Mouse (Mus musculus) retina, embryonic 14.5 days (tissue): ENCODE results near the gene Rfwd3.
"Not testable (repeated sequence)": the region's sequence is repeated elsewhere in the genome, so short reads cannot be mapped to it uniquely, and the experiment has no call there.

Source experiments
- DNase-seq: peaks from one replicate; pipeline ENCODE4 v3.0.0-alpha.2; 2015; ENCODE audit warnings: low spot score

The Rfwd3 gene

DNA sequence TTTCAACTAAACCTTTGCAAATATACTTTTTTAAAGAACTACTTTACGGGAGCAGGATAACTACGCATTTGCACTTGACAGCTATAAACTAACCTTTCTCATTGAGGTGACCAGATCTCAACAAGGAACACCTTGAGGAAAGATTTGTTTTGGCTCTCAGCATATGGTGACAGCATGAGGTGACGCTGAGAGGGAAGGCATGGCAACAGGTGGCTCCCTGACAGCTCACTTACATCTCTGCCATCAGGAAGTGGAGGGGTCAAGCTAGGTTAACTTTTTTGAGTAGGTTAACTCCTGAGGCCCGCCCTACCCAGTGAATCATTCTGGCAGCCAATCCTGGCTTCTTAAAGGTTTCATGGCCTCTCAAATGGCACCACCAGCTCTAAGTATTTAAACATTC lies 14.4 kb downstream of the Rfwd3 start:
- no peak for DNase-seq

DNA sequence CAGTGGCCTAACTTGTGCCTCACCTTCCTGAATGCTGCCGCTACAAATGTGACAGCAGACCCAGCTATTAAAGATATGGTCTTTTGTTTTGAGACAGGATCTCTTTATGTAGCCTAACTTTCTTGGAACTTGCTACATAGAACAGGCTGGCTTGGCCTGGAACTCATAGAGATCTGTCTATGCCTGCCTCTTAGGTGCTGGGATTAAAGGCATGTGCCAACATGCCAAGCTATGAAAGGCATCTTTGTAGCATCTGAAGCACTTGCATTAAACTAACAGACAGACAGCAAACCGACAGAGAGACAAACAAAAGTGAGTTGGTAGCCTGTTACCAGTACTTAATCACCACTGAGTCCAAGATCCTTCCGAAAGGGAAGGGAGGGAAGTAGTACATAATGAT lies 17.9 kb downstream of the Rfwd3 start:
- DNase-seq, result no peak

DNA sequence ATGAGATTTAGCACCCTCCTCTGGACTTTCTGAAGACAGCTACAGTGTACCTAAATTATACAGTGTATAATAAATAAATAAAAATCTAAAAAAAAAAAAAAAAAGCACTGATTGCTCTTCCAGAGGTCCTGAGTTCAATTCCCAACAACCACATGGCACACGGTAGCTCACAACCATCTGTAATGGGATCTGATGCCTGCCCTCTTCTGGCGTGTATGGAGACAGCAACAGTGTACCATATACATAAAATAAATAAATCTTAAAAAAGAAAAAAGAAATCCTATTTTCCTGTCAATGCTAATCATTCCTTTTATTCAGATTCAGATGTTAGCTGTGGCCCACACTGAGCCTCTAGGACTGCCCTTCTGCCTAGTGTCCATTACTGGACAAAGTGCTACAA lies 31.7 kb downstream of the Rfwd3 start:
- DNase-seq, result no peak

DNA sequence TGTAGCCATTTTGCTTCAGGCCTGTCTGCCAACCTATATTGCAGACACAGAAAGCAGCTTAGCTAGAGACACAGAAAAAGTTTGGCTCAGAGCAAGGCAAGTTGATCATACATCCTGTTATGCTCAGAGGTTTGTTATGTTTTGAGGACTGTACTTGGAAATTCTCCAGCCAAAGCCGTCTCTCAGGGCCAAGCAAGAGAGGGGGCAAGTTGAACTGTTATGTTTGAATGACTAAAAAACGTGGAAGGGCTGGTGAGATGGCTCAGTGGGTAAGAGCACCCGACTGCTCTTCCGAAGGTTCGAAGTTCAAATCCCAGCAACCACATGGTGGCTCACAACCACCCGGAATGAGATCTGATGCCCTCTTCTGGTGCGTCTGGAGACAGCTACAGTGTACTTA lies 33.9 kb downstream of the Rfwd3 start:
- DNase-seq, result not testable (repeated sequence)

DNA sequence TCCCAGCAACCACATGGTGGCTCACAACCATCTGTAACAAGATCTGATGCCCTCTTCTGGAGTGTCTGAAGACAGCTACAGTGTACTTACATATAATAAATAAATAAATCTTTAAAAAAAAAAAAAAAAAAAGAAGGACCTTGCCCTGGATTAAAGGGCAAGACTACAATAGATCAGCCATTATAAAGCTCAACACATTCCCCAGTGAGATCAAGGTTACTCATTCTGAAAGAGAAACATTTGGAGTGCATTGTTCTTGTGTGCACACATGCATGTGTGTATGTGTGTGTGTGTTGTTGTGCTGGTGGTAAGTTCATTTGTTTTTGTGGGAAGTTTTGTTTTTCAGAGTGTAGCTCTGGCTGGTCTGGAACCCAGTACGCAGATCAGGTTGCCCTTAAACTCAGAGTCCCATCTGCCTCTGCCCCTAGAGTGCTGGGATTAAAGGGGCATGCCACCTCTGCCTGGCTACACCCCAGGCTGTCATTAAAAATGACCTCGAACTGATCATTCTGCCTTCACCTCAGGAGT lies 35.3 kb downstream of the Rfwd3 start:
- DNase-seq, result no peak

DNA sequence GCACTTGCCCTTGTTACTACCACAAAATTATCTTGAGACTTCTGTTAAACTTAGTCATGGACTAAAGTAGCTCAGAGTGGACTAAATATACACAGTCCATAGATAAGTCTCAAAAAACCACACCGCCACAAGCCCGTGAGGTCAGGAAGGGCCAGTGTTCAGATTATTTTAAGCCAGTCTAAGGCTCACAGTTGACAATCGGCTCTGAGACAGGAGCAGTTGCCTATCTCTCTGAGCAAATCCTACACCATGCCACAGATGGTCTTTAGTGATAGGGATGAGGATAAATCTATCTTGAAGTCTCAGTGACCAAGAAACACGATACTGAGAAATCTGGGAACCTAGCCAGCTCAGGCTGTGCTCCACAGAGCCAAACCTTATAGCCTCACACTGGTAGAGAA lies 38.0 kb downstream of the Rfwd3 start:
- DNase-seq, result no peak

DNA sequence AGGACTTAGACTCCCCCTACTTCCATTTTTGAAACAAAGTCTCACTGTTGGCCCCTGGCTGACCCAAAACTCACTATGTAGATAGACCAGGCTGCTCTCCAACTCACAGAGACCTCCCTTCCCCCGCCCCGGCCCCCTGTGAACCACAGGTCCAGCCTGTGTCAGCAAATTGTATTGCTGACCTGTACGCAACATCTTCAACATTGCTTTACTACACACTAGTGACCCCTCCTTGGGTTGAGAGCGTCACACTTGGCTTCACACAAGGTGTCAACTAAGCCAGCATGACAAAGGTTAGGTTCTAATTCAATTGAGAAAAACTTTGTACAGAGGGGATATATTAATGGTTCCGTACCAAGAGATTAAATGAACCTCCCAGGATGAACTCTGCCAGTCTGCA lies 39.8 kb downstream of the Rfwd3 start:
- no peak for DNase-seq

DNA sequence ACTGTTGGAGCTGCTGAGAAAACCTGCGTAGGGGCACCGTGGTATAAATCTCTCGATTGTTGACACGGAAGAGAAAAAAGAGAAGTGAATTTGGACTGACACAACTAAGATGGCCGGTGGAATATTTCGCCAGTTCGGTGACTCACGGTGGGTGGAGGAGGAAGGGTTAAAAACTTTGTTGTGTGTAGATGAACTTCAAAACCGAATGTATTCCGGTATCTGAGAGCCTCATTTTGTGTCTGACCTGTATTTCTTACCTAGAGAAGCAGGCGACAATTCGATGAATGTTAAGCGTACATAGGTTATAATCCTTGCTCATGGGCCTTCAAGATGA lies 40.6 kb downstream of the Rfwd3 start:
- no peak for DNase-seq

DNA sequence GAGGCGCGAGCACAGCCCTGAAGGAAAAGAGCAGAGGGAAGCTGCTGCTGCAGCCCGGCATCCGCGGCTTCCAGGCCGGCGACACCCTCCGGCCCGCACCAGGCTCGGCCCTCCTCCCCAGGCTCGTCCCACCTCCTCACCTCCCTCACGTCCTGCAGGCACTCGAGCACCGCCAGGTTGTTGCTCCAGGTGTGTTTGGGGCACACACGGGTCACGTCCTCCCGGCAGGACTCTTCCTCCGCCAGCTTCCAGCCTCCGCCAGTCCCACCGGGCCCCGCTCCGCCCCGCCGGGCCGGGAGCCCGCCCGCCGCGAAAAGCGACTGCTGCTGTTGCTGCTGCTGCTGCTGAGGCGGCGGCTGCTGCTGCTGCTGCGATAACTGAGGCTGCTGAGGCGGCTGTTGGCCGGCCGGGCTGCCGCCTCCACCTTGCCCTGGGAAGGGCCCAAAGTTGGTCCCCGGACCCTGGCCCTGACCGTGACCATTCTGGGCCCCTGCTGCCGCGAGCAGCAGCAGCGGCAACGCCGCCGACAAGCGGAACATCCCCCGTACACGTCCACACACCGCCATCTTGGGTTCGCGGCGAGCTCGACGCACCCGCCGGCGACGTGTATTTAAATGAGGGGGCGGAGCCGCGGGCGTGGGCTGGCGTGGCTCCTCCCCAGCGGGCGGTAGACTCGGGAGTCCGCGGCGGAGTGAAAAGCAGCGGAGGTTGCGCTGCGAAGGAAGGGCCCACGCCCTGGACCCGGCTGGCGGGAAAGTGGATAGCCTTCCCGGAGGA lies 41.2 kb downstream of the Rfwd3 start, which contains the start of gene Glg1:
Gene Glg1 (minus strand): TSS at position 586 of the 777 bp plus-strand sequence.
- peak; percentile 94 for DNase-seq

DNA sequence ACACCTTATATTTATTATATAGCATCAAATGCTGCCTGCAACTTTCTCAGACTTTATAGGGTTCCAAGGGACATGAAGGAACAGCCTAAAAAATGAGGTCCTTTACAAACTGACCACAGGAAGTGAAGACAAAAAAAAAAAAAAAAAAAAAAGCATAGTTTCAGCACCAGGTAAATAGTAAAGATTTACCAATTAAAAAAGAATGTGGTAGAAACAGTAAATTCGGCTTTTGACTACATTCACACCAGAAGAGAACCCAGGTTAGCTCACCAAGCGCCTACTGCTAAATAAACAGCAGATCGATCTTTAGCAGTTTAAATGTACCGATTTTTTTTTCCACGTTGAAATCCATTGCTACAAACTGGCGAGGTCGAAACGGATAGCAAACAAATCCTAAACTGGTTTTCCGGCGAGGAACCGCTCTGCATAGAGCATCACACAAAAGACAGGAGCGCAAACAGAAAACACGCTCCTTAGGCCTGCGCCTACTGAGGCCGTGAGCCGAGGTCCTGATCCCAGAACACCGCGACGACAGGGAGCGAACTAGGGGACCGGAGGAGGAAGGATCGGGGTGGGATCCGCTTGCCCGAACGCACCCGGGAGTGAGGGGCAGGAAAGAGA lies 41.9 kb downstream of the Rfwd3 start:
- DNase-seq, result no peak

DNA sequence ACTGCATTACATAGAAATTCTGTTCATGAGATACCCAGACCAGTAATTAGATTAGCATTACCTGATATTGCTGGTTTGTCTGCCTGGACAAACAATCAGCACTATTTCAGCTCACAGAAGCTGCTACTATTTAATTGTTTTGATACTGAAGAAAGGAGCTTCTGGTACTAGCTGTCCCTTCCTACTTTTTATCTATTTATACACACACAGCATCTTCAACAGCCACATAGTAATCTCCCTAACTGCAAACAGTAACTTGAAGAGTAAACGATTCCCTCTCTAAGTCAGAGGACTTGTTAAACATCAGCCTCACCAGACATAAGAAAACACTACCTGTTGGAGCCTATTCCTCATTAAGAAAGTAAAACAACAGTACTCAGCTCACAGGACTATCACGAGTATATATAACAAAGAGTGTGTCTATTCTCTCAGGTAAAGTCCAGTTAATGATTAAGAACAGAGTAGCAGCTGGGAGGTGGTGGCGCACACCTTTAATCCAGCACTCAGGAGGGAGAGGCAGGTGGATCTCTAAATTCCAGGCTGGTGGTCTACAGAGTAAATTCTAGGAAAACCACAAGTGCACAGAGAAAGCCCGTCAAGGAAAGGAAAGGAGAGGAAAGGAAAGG lies 47.4 kb downstream of the Rfwd3 start:
- no peak for DNase-seq

DNA sequence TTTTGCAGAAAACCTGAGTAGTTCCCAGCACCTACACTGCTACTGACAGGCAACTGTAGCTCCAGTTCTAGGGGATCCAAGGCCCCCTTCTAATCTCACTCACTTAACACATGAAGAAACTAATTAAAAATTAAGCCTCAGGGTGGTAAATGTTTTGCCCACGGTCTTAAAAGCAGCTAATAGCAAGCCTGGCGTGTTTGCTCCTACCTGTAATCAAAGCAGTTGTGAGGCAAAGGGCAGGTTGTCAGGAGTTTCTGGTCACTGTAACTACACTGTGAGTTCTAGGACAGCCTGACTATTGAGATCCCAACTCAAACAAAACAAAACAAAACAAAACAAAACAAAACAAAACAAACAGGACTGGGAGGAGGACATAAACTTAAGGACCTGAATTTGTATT lies 49.9 kb downstream of the Rfwd3 start:
- DNase-seq, result no peak

DNA sequence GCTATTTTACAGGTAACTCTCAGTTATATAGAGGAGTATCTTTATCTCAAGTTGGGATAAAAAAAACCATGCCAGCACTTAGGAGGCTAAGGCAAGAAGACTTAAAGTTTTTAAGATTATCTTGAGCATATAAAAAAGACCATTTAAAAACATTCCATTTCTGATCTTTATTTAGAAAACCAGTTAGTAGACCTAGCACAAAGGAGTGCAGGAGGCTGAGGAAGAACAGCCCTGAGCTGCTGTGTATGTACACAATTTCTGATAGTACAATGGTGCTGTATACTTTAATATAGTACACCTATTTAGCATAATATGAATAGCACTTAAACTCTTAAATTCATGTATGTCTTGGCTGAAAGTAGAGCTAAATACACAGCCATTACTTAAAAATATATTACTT lies 51.9 kb downstream of the Rfwd3 start:
- DNase-seq, result no peak

DNA sequence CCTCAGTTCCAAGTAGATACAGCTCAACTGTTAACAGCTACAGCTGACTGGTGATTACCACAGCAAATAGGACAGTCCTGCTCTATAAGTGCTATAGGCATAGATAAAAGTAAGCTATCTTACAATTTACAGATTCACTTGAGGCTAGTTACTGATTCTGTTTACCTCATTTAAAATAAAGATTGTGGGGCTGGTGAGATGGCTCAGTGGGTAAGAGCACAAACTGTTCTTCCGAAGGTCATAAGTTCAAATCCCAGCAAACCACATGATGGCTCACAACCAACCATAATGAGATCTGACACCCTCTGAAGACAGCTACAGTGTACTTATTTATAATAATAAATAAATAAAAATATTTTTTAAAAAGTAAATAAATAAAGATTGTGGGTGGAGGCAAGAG lies 53.2 kb downstream of the Rfwd3 start:
- DNase-seq, result not testable (repeated sequence)

DNA sequence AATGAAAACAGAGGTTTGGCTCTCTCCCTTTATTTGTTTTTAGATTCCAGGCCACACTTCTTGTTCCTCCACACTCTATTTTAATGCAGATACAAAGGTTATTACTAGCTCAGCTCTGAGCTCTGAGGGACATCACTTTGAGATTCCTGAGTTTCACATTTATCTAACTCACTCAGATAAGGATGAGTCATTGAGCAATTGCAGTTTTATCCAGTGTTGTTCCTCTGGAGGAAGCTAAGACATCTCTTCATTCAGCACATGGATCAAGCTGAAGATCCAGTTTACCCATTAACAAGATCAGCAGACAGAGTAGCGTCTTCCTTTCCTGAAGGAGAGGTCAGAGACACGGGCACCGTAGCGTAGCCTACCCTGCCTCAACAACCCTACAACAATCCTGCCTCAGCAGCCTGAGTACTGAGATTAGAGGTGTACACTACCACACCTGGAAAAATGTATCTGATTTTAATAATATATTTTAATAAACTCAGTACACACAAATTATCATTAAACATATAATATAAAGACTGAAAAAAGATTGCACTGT lies 53.7 kb downstream of the Rfwd3 start:
- DNase-seq, result no peak

DNA sequence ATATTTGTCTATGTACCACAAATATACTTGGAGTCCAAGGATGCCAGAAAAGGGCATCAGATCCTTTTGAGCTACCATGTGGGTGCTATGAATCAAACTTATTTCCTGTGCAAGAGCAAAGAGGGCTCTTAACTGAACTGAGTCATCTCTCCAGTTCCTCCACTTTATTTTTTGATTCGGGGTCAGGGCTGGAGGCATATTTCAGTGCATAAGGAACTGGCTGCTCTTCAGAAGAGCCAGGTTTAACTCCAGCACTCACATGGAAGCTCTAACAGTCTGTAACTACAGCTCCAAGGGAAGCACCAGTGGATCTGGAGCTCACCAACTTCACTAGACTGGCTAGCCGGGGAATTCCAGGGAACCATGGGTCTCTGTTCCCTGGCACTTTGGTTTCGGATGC lies 62.7 kb downstream of the Rfwd3 start:
- no peak for DNase-seq

DNA sequence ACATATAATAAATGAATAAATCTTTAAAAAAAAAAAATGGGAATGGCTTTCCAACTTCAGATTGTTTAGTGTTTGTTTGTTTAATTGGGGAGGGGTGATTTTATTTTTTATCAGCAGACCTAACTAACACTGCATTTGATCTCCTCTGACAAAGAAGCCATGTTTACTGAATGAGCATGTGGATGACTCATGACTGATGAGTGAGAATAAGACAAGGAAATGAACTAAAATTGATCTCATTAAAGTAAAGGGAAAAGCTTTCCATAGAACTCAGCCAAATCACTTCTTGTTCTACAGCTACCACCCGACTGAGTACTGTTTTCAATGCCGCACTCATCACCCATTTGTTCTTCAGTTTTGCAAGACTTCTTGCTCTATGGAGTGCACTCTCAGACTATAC lies 66.3 kb downstream of the Rfwd3 start:
- DNase-seq, result no peak

DNA sequence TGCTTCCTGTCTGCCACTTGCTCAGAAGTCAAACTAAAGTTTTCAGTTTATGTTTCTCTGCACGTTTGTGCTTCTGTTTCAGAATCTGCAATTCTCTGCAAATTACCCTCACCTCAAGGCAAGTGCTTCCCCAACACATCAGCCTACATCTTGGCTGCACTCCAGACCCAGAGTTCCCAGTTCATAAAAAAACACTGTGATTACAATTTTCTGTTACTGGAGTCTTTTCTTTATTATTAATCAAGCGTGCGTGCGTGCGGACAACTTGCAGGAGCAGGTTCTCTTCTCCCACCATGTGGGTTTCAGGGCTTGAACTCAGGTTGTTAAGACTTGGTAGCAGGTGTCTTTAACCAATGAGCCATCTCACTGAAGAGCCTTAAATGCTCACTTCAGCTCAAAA lies 75.9 kb downstream of the Rfwd3 start:
- DNase-seq, result no peak
